Mouse (Mus musculus) erythroblast, embryonic 14.5 days (primary cell): Measurements from ENCODE around the gene Phtf2. TPM values are rescaled to one million over a fixed set of nuclear protein-coding genes. Genes with fewer than 3 reads are reported as not detected.

Source experiments
- H3K27me3 ChIP-seq: 2 replicates; pipeline ENCODE4 v1.6.1; 2012; ENCODE audit warnings: inconsistent platforms; ENCODE audit not compliant: control insufficient read depth
- H3K36me3 ChIP-seq: 2 replicates; pipeline ENCODE4 v1.6.1; 2012; ENCODE audit warnings: mild to moderate bottlenecking, inconsistent platforms; ENCODE audit not compliant: control insufficient read depth
- H3K4me1 ChIP-seq: 2 replicates; pipeline ENCODE4 v1.6.1; 2012; ENCODE audit warnings: inconsistent platforms; ENCODE audit not compliant: control insufficient read depth
- H3K4me3 ChIP-seq: replicated peaks from 2 replicates; pipeline ENCODE3; 2012; ENCODE audit warnings: moderate library complexity, mild to moderate bottlenecking, inconsistent platforms
- H3K9me3 ChIP-seq: 2 replicates; pipeline ENCODE4 v1.6.1; 2012; ENCODE audit warnings: low read length, inconsistent platforms, mixed read lengths; ENCODE audit not compliant: control insufficient read depth
- GATA1 ChIP-seq: IDR thresholded peaks from 2 replicates; pipeline ENCODE4 v1.6.1; 2012; ENCODE audit warnings: low read length, inconsistent platforms, mixed read lengths
- TAL1 ChIP-seq: IDR thresholded peaks from 3 replicates; pipeline ENCODE4 v1.6.1; 2012; ENCODE audit warnings: low read length, inconsistent platforms, mixed read lengths
- polyA plus RNA-seq: library from polyadenylated mRNA; stranded (reverse); fragments of >175 nt; gene quantifications from 2 replicates; pipeline ENCODE4 v1.2.3, GENCODE M21; 2012

The Phtf2 gene
- polyA plus RNA-seq, result 0.02 and 0.04 TPM in 2 replicates

GRCm38 (mm10) chr5:20881915-20882800 is at the start of gene Phtf2, which contains the start of gene Tmem60:
Gene Phtf2 (minus strand): TSS chr5:20882124.
Gene Tmem60 (plus strand): TSS chr5:20882191.
- Histone ChIP-seq H3K4me3 (peak within 1 kb of the TSS; percentile 87), H3K27me3 (no peaks in the 10 kb centered on the region), H3K9me3 (no peaks in the 10 kb centered on the region), H3K4me1 (peaks cover 55% of the 10 kb centered on the region), H3K36me3 (peaks cover 30% of the 10 kb centered on the region)
- TF ChIP-seq GATA1 (no peak), TAL1 (no peak)

- TF ChIP-seq GATA1, result peak; percentile 50
- TF ChIP-seq TAL1, result 0 out of 3 replicates have a peak, but pooled peaks have one; percentile 19
- Histone ChIP-seq H3K4me1 (peaks cover 60% of the 10 kb centered on the region), H3K36me3 (peaks cover 23% of the 10 kb centered on the region), H3K9me3 (no peaks in the 10 kb centered on the region), H3K4me3 (no peak overlapping the region), H3K27me3 (no peaks in the 10 kb centered on the region)
These were observed 49.4 kb upstream of the Phtf2 start for GRCm38 (mm10) chr5:20931300-20931699.

GRCm38 (mm10) chr5:20930430-20930829 is 48.5 kb upstream of the Phtf2 start:
- Histone ChIP-seq H3K4me3 (no peak overlapping the region), H3K36me3 (peaks cover 20% of the 10 kb centered on the region), H3K4me1 (peaks cover 51% of the 10 kb centered on the region), H3K27me3 (no peaks in the 10 kb centered on the region), H3K9me3 (no peaks in the 10 kb centered on the region)
- TF ChIP-seq GATA1 (no peak), TAL1 (no peak)

- TF ChIP-seq GATA1 (no peak), TAL1 (no peak)
- Histone ChIP-seq H3K4me3 (no peak overlapping the region), H3K4me1 (peaks cover 45% of the 10 kb centered on the region), H3K9me3 (no peaks in the 10 kb centered on the region), H3K36me3 (peaks cover 21% of the 10 kb centered on the region), H3K27me3 (no peaks in the 10 kb centered on the region)
These were observed 47.8 kb upstream of the Phtf2 start for GRCm38 (mm10) chr5:20929669-20930151.

- no peaks in the 10 kb centered on the region for H3K9me3 ChIP-seq
- peaks cover 47% of the 10 kb centered on the region for H3K36me3 ChIP-seq
- peaks cover 15% of the 10 kb centered on the region for H3K4me1 ChIP-seq
- H3K27me3 ChIP-seq, result no peaks in the 10 kb centered on the region
- no peak for TF ChIP-seq TAL1
- no peak for TF ChIP-seq GATA1
- H3K4me3 ChIP-seq, result no peak overlapping the region
These were observed 43.5 kb upstream of the Phtf2 start for GRCm38 (mm10) chr5:20925451-20925850.

GRCm38 (mm10) chr5:20924608-20925007 is 42.7 kb upstream of the Phtf2 start:
- TF ChIP-seq GATA1 (no peak), TAL1 (no peak)
- Histone ChIP-seq H3K4me1 (peaks cover 7% of the 10 kb centered on the region), H3K27me3 (no peaks in the 10 kb centered on the region), H3K36me3 (peaks cover 53% of the 10 kb centered on the region), H3K4me3 (no peak overlapping the region), H3K9me3 (no peaks in the 10 kb centered on the region)

GRCm38 (mm10) chr5:20919566-20919965 is 37.6 kb upstream of the Phtf2 start:
- Histone ChIP-seq H3K4me1 (peaks cover 2% of the 10 kb centered on the region; the same call in 1 of the 2 replicates), H3K36me3 (peaks cover 70% of the 10 kb centered on the region), H3K4me3 (no peak overlapping the region), H3K9me3 (no peaks in the 10 kb centered on the region), H3K27me3 (no peaks in the 10 kb centered on the region)
- TF ChIP-seq TAL1 (no peak), GATA1 (no peak)

GRCm38 (mm10) chr5:20918967-20919366 is 37.0 kb upstream of the Phtf2 start:
- TF ChIP-seq TAL1, result no peak
- TF ChIP-seq GATA1, result no peak
- Histone ChIP-seq H3K36me3 (peaks cover 74% of the 10 kb centered on the region), H3K4me3 (no peak overlapping the region), H3K4me1 (peaks cover 3% of the 10 kb centered on the region), H3K27me3 (no peaks in the 10 kb centered on the region), H3K9me3 (no peaks in the 10 kb centered on the region)
